Mouse (Mus musculus): ENCODE data around the gene C2cd5.

C2cd5 gene

GRCm38 (mm10) chr6:142977221-142977620, 122.7 kb downstream of the C2cd5 start:
- no peak for DNase-seq (ENCODE audit: low spot score)

- no peak for DNase-seq (ENCODE audit: low spot score)
These were observed 126.7 kb downstream of the C2cd5 start for GRCm38 (mm10) chr6:142973289-142973688.

DNA sequence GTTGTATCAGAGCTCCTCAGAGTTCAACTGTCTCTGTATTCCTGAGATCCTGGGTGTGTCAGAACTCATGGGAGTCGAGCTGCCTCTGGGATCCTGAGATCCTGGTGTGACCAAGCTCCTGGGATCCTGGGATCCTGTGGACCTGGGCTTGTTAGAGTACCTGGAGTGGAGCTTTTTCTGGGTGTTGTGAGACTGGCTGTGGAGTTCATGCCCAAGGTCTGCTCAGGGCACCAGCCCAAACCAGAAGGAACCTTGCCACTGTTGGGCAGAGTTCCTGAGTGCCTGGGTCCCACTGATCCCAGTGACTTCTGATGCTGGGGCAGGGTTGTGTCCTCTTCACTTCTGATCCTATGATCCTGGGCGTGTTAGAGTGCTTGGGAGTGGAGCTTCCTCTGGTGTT, 127.7 kb downstream of the C2cd5 start:
- DNase-seq (ENCODE audit: low spot score), result no peak

GRCm38 (mm10) chr6:142967407-142967806, 132.5 kb downstream of the C2cd5 start:
- no peak for DNase-seq (ENCODE audit: low spot score)

- peak; percentile 89 for DNase-seq (ENCODE audit: low spot score)
These were observed 135.2 kb downstream of the C2cd5 start for GRCm38 (mm10) chr6:142964531-142965385.

DNA sequence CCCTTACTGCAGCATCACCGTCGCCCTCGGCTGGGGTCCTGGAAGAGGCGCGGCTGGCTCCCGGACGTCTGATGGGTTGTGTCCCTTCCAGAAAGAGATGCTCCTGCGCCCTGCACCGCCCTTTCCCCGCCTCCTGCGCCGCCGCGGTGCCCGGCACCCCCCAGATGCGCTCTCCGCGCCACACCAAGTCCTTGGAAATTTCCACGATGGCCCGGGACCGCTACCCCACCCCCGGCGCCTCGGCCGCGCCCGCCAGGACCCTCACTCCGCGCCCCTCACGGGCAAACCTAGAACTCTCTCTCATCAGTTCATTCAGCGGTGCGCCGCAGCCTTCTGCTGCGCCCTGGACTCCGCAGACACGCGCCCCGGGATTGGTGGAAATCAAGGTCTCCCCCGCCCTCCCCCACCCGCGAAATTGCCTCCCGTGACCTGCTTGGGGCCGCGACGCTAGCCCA, 135.8 kb downstream of the C2cd5 start, which contains the start of gene St8sia1:
TSS of gene St8sia1 (minus strand) at position 377 of the 455 bp plus-strand sequence.
- DNase-seq (ENCODE audit: low spot score), result peak; percentile 58

DNA sequence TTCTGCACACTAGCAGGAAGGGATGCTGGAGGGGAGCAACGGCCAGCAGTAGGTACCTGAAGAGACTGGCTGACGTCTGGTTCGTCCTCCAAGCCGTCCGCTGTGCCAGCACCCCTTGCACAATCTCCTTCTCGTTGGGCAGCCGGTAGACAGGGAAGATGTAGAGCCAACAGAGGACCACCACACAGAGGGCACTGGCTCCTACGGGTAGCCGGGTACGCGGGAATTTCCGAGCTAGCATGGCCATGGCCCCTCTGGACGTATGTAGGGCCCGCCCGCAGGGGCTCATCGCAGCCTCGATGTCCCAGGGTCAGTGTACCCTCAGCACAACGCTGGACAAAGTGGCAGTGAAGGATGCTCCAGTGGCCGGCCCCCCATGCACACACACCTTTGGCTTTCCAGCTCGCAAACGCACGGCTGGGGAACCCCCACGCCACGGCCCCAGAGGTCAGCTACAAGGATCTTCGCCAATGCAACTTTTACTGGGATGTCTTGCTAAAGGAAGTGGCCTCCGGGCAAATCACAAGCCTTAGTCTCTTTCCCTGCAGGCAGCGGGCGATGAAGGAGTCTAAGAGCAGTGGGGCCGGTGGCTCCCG, 136.4 kb downstream of the C2cd5 start:
- DNase-seq (ENCODE audit: low spot score), result no peak

DNA sequence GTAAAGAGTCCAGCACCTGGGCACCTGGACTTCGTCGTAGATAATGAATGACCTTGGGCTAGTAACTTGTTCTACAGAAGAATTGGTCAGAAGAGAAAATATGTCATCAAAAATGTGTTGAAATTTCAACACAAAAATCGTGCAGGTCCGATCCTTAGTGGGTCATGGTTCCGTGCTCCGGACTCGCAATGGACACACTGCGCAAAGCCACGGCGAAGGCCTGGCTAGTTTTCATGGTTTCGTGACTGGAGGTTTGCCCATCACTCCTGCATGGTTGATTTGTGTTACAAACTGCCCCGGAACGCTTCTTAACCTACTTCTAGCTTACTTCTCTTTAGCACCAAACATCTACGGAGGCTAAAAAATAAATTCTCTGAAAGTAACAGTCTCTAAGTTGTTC, 137.1 kb downstream of the C2cd5 start:
- no peak for DNase-seq (ENCODE audit: low spot score)

GRCm38 (mm10) chr6:142962476-142962875, 137.5 kb downstream of the C2cd5 start:
- no peak for DNase-seq (ENCODE audit: low spot score)

DNA sequence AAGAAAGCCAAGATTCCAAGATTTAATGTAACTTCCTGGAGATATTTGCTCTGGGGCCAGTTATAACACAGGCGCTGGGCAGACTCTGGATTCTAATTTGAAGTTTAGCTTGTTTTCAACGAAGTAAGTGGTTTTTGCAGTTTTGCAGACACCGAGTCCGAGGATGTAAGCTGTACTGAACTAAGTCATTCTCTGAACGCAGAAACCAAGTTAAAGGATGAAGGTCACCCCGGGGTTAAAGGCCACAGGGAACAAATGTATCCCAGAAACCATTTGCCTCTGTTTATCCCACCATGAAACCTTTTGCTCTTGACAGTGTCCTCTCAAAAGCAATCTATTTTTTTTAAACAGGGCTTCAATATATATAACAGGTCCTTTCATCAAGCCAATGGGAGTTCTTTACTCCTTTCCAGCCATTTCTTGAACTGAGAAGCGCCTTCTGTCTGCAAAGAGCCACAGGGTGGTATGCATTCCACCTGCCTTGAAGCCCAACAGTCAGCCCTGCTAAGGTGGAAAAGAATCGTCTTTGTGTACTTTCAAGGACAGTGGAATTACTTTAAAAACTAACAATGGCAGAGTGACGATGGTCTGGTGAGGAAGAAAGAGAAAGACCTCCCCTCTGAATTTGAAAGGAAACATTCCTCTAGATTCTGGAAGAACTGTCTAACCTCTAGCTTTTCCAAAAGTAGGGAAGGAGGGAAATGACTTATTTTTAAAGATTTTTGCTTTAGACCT, 138.1 kb downstream of the C2cd5 start:
- DNase-seq (ENCODE audit: low spot score), result no peak
